Mouse (Mus musculus) kidney, adult 2 months (tissue): Measurements from ENCODE around the gene Smim24.

Experiments
- CTCF ChIP-seq: fragments of 200-500 bp; conservative IDR thresholded peaks from 2 replicates; pipeline ENCODE4 v1.5.1; 2011; ENCODE audit warnings: low read depth, mild to moderate bottlenecking, control low read depth, low read length, moderate library complexity, mixed read lengths; ENCODE audit not compliant: insufficient read depth, insufficient read length
- POLR2A ChIP-seq: fragments of 200-500 bp; IDR thresholded peaks from one replicate; pipeline ENCODE4 v1.6.1; 2011; ENCODE audit warnings: low read depth, low read length, control low read depth

GRCm38 (mm10) chr10:81433541-81434289 is 40.9 kb downstream of the Smim24 start:
- TF ChIP-seq CTCF = peak; percentile 36; the same call in 1 of the 2 replicates
- no peak for TF ChIP-seq POLR2A
